Mouse (Mus musculus) adrenal gland, adult 18-20 months (tissue): Measurements from ENCODE around the gene Gm21680. TPM values are rescaled to one million over a fixed set of nuclear protein-coding genes. Genes with fewer than 3 reads are reported as not detected.
A peak's percentile ranks its signal among the peaks of the same experiment; 100 is the strongest.
"Not testable (repeated sequence)": the region's sequence is repeated elsewhere in the genome, so short reads cannot be mapped to it uniquely, and the experiment has no call there.

Source experiments
- DNase-seq, 2 experiments: peaks; one replicate each; pipeline ENCODE4 v3.0.0; 2021 to 2022; ENCODE audit warnings: low spot score in 2 of 2
- long read RNA-seq, 2 experiments: library from polyadenylated mRNA; stranded (forward); transcript quantifications; one replicate each; pipeline ENCODE4 v2.0.0; 2021
- total RNA-seq, 2 experiments: library from RNA; stranded (reverse); gene quantifications; 1 replicate in 1 of 2; 2 replicates in 1 of 2; pipeline ENCODE4 v1.2.3; 2021

Gm21680 gene
- total RNA-seq, result not detected
- long read RNA-seq, experiment 1, result 0 reads
- long read RNA-seq, experiment 2, result 0 reads

DNA sequence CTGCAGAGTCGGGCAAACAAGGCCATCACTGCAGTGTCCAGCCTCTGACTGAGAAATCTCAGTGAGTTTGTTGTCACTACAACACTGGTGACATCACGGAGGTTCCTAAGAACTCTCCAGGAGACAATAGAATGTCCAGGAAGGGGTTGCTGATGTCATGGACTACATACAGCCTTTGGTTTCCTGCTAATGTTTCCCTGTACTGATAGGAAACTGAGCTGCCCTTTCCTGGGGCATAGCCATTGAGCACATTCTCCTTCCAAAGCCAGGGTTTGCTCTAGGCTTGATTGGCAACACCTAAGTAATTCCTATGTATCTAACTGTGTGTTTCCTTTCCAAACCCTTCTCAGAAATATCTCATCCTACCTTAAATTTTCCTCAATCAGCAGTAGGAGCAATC, at the start of gene Gm21680:
TSS of gene Gm21680 (minus strand) at position 101 of the 400 bp plus-strand sequence.
- DNase-seq, result not testable (repeated sequence)

DNA sequence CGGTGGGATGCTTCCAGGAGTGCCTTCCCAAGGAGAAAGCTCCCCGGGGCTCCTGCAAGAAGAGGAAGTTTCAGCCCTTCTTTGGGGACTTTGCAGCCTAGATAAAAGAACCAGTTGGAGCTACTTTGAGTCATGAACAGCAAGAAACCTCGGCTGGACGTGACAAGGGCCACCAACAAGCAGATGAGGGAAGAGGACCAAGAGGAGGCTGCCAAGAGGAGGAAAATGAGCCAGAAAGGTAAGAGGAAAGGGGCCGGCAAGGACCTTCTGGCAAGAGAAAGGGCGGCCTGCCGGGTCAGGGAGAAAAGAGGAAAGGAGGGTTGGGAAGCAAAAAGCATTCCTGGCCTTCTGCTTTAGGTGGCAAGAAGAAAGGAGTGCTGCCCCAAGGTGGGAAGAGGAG, 35.2 kb upstream of the Gm21680 start:
- DNase-seq, result not testable (repeated sequence)

- DNase-seq, result peak; percentile 19 to 21
Measured at GRCm38 (mm10) chr5:26006937-26007695, 34.7 kb upstream of the Gm21680 start.

- not testable (repeated sequence) for DNase-seq
Measured at GRCm38 (mm10) chr5:26004698-26005097, 32.2 kb upstream of the Gm21680 start, which contains the start of gene Gm1979. TSS of gene Gm1979 (minus strand) at chr5:26004798.

GRCm38 (mm10) chr5:25988550-25988949, 16.1 kb upstream of the Gm21680 start, which contains the start of gene Gm21698:
TSS of gene Gm21698 (minus strand) at chr5:25988650.
- DNase-seq, result not testable (repeated sequence)

GRCm38 (mm10) chr5:25957050-25957449, 15.4 kb downstream of the Gm21680 start:
- not testable (repeated sequence) for DNase-seq

- peak; percentile 11 to 18 for DNase-seq
Measured at GRCm38 (mm10) chr5:25956611-25957010, 15.9 kb downstream of the Gm21680 start.

GRCm38 (mm10) chr5:25954317-25954716, 18.1 kb downstream of the Gm21680 start, which contains the start of gene Gm21671:
TSS of gene Gm21671 (minus strand) at chr5:25954417.
- DNase-seq, result not testable (repeated sequence)

- not testable (repeated sequence) for DNase-seq
Measured at GRCm38 (mm10) chr5:25945391-25945790, 27.1 kb downstream of the Gm21680 start.

DNA sequence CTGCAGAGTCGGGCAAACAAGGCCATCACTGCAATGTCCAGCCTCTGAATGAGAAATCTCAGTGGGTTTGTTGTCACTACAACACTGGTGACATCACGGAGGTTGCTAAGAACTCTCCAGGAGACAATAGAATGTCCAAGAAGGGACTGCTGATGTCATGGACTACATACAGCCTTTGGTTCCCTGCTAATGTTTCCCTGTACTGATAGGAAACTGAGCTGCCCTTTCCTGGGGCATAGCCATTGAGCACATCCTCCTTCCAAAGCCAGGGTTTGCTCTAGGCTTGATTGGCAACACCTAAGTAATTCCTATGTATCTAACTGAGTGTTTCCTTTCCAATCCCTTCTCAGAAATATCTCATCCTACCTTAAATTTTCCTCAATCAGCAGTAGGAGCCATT, 30.2 kb downstream of the Gm21680 start, which contains the start of gene Gm21663:
TSS of gene Gm21663 (minus strand) at position 101 of the 400 bp plus-strand sequence.
- DNase-seq, result not testable (repeated sequence)

Other genes with a start within 250 kb of the Gm21680 start
- 10 to 100 TPM in 1 of 2 experiments, 1 to 10 TPM in 1; 5.7 to 11.3 TPM for gene Actr3b, start 212.7 kb downstream of the Gm21680 start, total RNA-seq
- not detected for gene Gm21663, start 30.3 kb downstream of the Gm21680 start, total RNA-seq
- not detected for gene Gm21671, start 18.2 kb downstream of the Gm21680 start, total RNA-seq
- not detected for gene Gm21698, start 16.0 kb upstream of the Gm21680 start, total RNA-seq
- gene Gm1979, start 32.1 kb upstream of the Gm21680 start, total RNA-seq, result not detected
- not detected for gene Gm5862, start 50.3 kb upstream of the Gm21680 start, total RNA-seq
- gene Speer4a, start 66.9 kb upstream of the Gm21680 start, total RNA-seq, result under 1 TPM in 1 of 2 experiments, not detected in 1; 0.17 TPM
- gene Gm7347, start 85.9 kb upstream of the Gm21680 start, total RNA-seq, result not detected
- gene Gm10471, start 116.6 kb upstream of the Gm21680 start, total RNA-seq, result not detected
- gene 5031410I06Rik, start 132.7 kb upstream of the Gm21680 start, total RNA-seq, result not detected
- not detected for gene Gm10220, start 148.8 kb upstream of the Gm21680 start, total RNA-seq